Mouse (Mus musculus) myocyte (in vitro differentiated cells): ENCODE data around the gene B3galt6. TPM values are rescaled to one million over a fixed set of nuclear protein-coding genes. Genes with fewer than 3 reads are reported as not detected.

ENCODE experiments used
- H3K27me3 ChIP-seq: one replicate; pipeline ENCODE4 v1.6.1; 2011; ENCODE audit not compliant: control insufficient read depth, insufficient read depth, insufficient read length
- H3K36me3 ChIP-seq: one replicate; pipeline ENCODE4 v1.6.1; 2011; ENCODE audit not compliant: control insufficient read depth, insufficient read depth
- H3K4me2 ChIP-seq: one replicate; pipeline ENCODE4 v1.6.1; 2011; ENCODE audit warnings: low read depth, control low read depth
- H3K4me3 ChIP-seq: one replicate; pipeline ENCODE4 v1.5.1; 2011; ENCODE audit warnings: mild to moderate bottlenecking, control low read depth, moderate library complexity
- H3K79me2 ChIP-seq: one replicate; pipeline ENCODE4 v1.6.1; 2011; ENCODE audit not compliant: control insufficient read depth, insufficient read depth
- H3ac ChIP-seq: one replicate; pipeline ENCODE4 v1.6.1; 2011; ENCODE audit not compliant: control insufficient read depth, insufficient read length
- CEBPB ChIP-seq: IDR thresholded peaks from 2 replicates; pipeline ENCODE4 v1.6.1; 2011; ENCODE audit warnings: mild to moderate bottlenecking, moderate library complexity; ENCODE audit not compliant: poor library complexity, insufficient read depth, severe bottlenecking
- E2F4 ChIP-seq: IDR thresholded peaks from one replicate; pipeline ENCODE4 v1.6.1; 2011; ENCODE audit warnings: mild to moderate bottlenecking, control low read depth, moderate library complexity; ENCODE audit not compliant: insufficient read depth
- MAX ChIP-seq: IDR thresholded peaks from one replicate; pipeline ENCODE4 v1.6.1; 2011; ENCODE audit warnings: low read depth, mild to moderate bottlenecking, control low read depth
- MYOD1 ChIP-seq, 3 experiments: IDR thresholded peaks; one replicate each; pipeline ENCODE4 v1.6.1; 2011; ENCODE audit warnings: control low read depth in 2 of 3, low read depth in 2 of 3, mild to moderate bottlenecking in 2 of 3, moderate library complexity in 1 of 3; ENCODE audit not compliant: insufficient read length in 2 of 3, control insufficient read depth in 1 of 3
- MYOG ChIP-seq, 3 experiments: IDR thresholded peaks; one replicate each; pipeline ENCODE4 v1.6.1; 2011; ENCODE audit warnings: control low read depth in 2 of 3, low read depth in 2 of 3, mild to moderate bottlenecking in 2 of 3; ENCODE audit not compliant: insufficient read length in 2 of 3, control insufficient read depth in 1 of 3, insufficient read depth in 1 of 3
- POLR2A ChIP-seq: IDR thresholded peaks from one replicate; pipeline ENCODE4 v1.6.1; 2011; ENCODE audit warnings: low read depth, mild to moderate bottlenecking, control low read depth, moderate library complexity; ENCODE audit not compliant: insufficient read length
- POLR2AphosphoS2 ChIP-seq: IDR thresholded peaks from one replicate; pipeline ENCODE4 v1.6.1; 2011; ENCODE audit warnings: low read depth, control low read depth; ENCODE audit not compliant: insufficient read length
- REST ChIP-seq: IDR thresholded peaks from one replicate; pipeline ENCODE4 v1.6.1; 2011; ENCODE audit warnings: mild to moderate bottlenecking, control low read depth, moderate library complexity; ENCODE audit not compliant: insufficient read depth, insufficient read length
- SRF ChIP-seq: IDR thresholded peaks from one replicate; pipeline ENCODE4 v1.6.1; 2011; ENCODE audit warnings: low read depth; ENCODE audit not compliant: control insufficient read depth, insufficient read length
- TCF12 ChIP-seq: IDR thresholded peaks from one replicate; pipeline ENCODE4 v1.6.1; 2011; ENCODE audit warnings: mild to moderate bottlenecking, control low read depth; ENCODE audit not compliant: poor library complexity, insufficient read depth, severe bottlenecking
- TCF3 ChIP-seq: IDR thresholded peaks from one replicate; pipeline ENCODE4 v1.6.1; 2011; ENCODE audit warnings: low read depth, control low read depth; ENCODE audit not compliant: insufficient read length
- USF1 ChIP-seq: IDR thresholded peaks from one replicate; pipeline ENCODE4 v1.6.1; 2011; ENCODE audit warnings: low read depth, mild to moderate bottlenecking, control low read depth, moderate library complexity
- polyA plus RNA-seq: library from polyadenylated mRNA; unstranded; fragments of >200 nt; fragmentation: generic; extraction: Trizol; gene quantifications from one replicate; pipeline ENCODE4 v1.2.1, GENCODE M21; 2012; ENCODE audit warnings: missing spikeins

The B3galt6 gene
- polyA plus RNA-seq, 1 experiment, result 5.4 TPM

- H3K79me2 ChIP-seq, result no peaks in the 10 kb centered on the region
- H3ac ChIP-seq, result no peak overlapping the region
- H3K4me3 ChIP-seq, result no peak overlapping the region
- no peaks in the 10 kb centered on the region for H3K27me3 ChIP-seq
- no peaks in the 10 kb centered on the region for H3K36me3 ChIP-seq
- TF ChIP-seq POLR2A, result no peak
- no peak for TF ChIP-seq MAX
- no peak for TF ChIP-seq TCF12
- TF ChIP-seq POLR2AphosphoS2, result no peak
- TF ChIP-seq MYOG (IDR thresholded peaks at IDR 0.05; ENCODE audit: control insufficient read depth in 1 of 3, insufficient read depth in 1 of 3, insufficient read length in 2 of 3, low read depth in 2 of 3), result no peak
- no peak for TF ChIP-seq E2F4
- no peak for TF ChIP-seq REST
- no peak for TF ChIP-seq CEBPB
- TF ChIP-seq USF1, result no peak
- no peak overlapping the region for H3K4me2 ChIP-seq
These were observed 27.3 kb upstream of the B3galt6 start for GRCm38 (mm10) chr4:156019771-156020170.

- peaks cover 15% of the 10 kb centered on the region for H3K36me3 ChIP-seq
These were observed 22.0 kb upstream of the B3galt6 start for GRCm38 (mm10) chr4:156014436-156014835.

DNA sequence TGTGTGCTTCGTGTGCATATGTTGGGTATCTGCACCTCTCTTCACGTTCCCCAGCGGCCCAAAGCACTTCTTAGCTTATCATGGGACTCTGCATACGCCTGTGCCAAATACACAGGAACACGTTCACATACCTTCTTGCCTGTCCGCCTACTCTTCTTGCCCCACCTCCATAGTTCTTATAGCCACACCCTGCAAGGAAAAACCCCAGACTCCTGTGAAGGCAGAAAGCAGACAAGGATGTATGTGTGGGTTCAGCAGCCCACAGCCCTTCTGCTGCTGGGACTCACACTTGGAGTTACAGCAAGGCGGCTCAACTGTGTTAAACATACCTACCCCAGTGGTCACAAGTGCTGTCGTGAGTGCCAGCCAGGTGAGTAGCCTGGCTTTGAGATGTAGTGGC lies 21.2 kb upstream of the B3galt6 start, which contains the start of gene Tnfrsf4:
TSS of gene Tnfrsf4 (plus strand) at position 207 of the 400 bp plus-strand sequence.
- Histone ChIP-seq H3ac (no peak within 1 kb of the TSS), H3K79me2 (no peaks in the 10 kb centered on the region), H3K4me2 (no peak within 1 kb of the TSS), H3K4me3 (no peak within 1 kb of the TSS), H3K27me3 (no peaks in the 10 kb centered on the region), H3K36me3 (peaks cover 23% of the 10 kb centered on the region)
- TF ChIP-seq E2F4 (no peak), POLR2A (no peak)

More at GRCm38 (mm10) chr4:156014436-156014835, 22.0 kb upstream of the B3galt6 start:
- no peak overlapping the region for H3K4me2 ChIP-seq
- TF ChIP-seq MYOG (IDR thresholded peaks at IDR 0.05; ENCODE audit: control insufficient read depth in 1 of 3, insufficient read depth in 1 of 3, insufficient read length in 2 of 3, low read depth in 2 of 3), result no peak
- TF ChIP-seq USF1, result no peak
- peak; percentile 7 for TF ChIP-seq POLR2AphosphoS2
- no peaks in the 10 kb centered on the region for H3K79me2 ChIP-seq
- H3ac ChIP-seq, result no peak overlapping the region
- no peaks in the 10 kb centered on the region for H3K27me3 ChIP-seq
- no peak overlapping the region for H3K4me3 ChIP-seq

GRCm38 (mm10) chr4:156008369-156008768 lies 15.9 kb upstream of the B3galt6 start:
- no peak overlapping the region for H3K4me3 ChIP-seq
- no peak for TF ChIP-seq TCF3
- TF ChIP-seq USF1, result no peak
- TF ChIP-seq POLR2A, result no peak
- no peak for TF ChIP-seq MYOG (IDR thresholded peaks at IDR 0.05; ENCODE audit: control insufficient read depth in 1 of 3, insufficient read depth in 1 of 3, insufficient read length in 2 of 3, low read depth in 2 of 3)
- no peaks in the 10 kb centered on the region for H3K79me2 ChIP-seq
- no peaks in the 10 kb centered on the region for H3K27me3 ChIP-seq
- H3K4me2 ChIP-seq, result no peak overlapping the region
- H3K36me3 ChIP-seq, result peaks cover 48% of the 10 kb centered on the region
- H3ac ChIP-seq, result no peak overlapping the region

- no peak overlapping the region for H3K4me2 ChIP-seq
- no peak for TF ChIP-seq POLR2AphosphoS2
- TF ChIP-seq USF1, result no peak
- TF ChIP-seq E2F4, result no peak
- no peak for TF ChIP-seq REST
- no peak for TF ChIP-seq POLR2A
- TF ChIP-seq MAX, result no peak
- no peak for TF ChIP-seq CEBPB
- no peak for TF ChIP-seq SRF
- TF ChIP-seq TCF12, result no peak
- no peak for TF ChIP-seq MYOG (IDR thresholded peaks at IDR 0.05; ENCODE audit: control insufficient read depth in 1 of 3, insufficient read depth in 1 of 3, insufficient read length in 2 of 3, low read depth in 2 of 3)
- no peak for TF ChIP-seq TCF3
- TF ChIP-seq MYOD1 (IDR thresholded peaks at IDR 0.05; ENCODE audit: control insufficient read depth in 1 of 3, insufficient read length in 2 of 3, low read depth in 2 of 3), result no peak
- no peak overlapping the region for H3ac ChIP-seq
- no peak overlapping the region for H3K4me3 ChIP-seq
- no peaks in the 10 kb centered on the region for H3K79me2 ChIP-seq
- peaks cover 63% of the 10 kb centered on the region for H3K36me3 ChIP-seq
- no peaks in the 10 kb centered on the region for H3K27me3 ChIP-seq
These were observed 11.7 kb upstream of the B3galt6 start for GRCm38 (mm10) chr4:156004109-156004508.

GRCm38 (mm10) chr4:155993606-155994005 lies 1.2 kb upstream of the B3galt6 start:
- Histone ChIP-seq H3K36me3 (peaks cover 6% of the 10 kb centered on the region), H3K4me2 (peak overlapping the region; percentile 96), H3K79me2 (peaks cover 47% of the 10 kb centered on the region), H3K4me3 (peak overlapping the region; percentile 97), H3ac (peak overlapping the region; percentile 93), H3K27me3 (no peaks in the 10 kb centered on the region)
- TF ChIP-seq CEBPB, result no peak
- TF ChIP-seq POLR2A, result no peak
- no peak for TF ChIP-seq POLR2AphosphoS2
